Mouse (Mus musculus) ES-CJ7 (cell line): ENCODE data around the gene Plpp7.

Source experiments
- DNase-seq: peaks from one replicate; pipeline ENCODE4 v3.0.0; 2011; ENCODE audit warnings: low read depth, low spot score

The Plpp7 gene

GRCm38 (mm10) chr2:32102944-32103343 is 7.6 kb downstream of the Plpp7 start:
- DNase-seq: peak; percentile 33

GRCm38 (mm10) chr2:32103557-32103956 is 8.2 kb downstream of the Plpp7 start:
- DNase-seq: no peak

GRCm38 (mm10) chr2:32104122-32104521 is 8.8 kb downstream of the Plpp7 start:
- no peak for DNase-seq

DNA sequence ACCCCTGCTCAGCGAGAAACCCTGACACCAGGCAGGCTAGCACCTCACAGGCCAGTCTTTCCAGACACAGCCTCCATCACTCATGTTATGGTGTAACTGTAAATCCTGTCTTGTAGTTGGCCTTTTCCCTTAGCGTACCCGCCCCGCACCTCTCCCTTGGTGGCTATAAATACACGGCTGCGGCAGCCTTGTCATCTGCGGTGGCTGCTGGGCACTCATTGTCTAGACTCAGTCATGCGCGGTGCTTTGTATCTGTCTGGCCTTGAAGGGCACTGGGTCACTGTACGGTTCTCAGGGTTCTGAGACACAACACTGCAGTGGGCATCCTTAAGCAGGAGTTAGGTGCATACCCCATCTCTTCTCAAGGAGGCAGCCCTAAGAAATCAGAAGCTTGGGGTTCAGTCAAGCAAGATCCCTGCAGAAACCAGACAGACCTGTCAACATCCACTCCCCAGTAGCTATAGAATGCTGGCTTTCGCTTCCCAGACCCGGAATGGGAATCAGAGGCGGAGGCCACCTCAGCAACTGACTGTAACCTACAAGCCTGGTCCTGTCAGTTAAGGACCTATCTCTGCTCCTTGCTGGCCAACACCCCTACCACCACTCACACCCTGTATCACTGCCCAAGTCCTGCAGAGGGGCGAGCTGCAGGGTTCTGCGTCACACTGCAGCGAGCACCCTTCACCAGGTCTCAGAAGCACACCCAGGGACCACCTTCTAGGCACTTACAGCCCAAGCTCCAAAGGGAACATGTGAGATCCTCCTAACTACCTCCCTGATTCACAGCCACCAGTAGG is 10.0 kb downstream of the Plpp7 start:
- no peak for DNase-seq

DNA sequence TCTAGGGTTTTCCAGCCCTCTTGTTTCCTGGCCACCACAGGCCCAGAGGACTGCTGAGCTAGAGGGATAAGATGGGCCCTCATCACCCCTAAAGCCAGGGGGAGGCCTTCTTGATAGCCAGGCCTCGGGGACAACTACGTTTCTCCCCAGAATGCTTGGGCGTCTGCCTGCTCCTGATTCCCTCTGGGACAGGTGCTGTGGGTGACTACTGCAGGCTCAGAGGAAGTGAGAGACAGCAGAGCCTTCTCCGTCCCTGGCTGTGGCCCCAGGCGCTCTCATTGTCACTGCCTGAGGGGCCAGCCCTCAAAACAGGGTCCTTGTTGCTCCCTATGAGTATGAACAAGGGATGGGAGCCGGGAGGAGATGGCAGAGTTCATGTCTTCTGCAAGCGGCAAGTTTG is 10.6 kb downstream of the Plpp7 start:
- DNase-seq: no peak

- DNase-seq: no peak
Observed at GRCm38 (mm10) chr2:32111268-32111667, 15.9 kb downstream of the Plpp7 start.

GRCm38 (mm10) chr2:32112548-32112947 is 17.2 kb downstream of the Plpp7 start:
- no peak for DNase-seq

DNA sequence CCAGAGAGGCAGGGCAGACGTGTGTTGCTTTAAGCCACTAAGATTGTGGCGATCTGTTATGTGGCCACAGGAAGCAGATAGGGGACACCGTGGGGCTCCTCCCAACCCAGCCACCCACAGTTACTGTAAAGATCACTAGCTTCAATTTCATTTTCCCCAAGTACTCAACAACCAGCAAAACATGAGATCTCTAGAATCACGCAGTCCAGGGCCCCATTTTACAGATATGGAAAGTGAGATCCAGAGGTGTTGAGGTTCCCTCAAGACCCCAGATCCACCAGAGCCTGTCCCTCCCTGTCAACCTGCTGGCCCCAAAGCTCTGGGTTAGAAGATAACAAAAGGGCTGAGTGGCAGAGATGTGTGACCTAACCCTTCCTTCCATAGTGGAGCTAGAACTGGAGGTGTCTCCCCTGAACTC is 20.5 kb downstream of the Plpp7 start:
- DNase-seq: no peak

GRCm38 (mm10) chr2:32119802-32120750 is 24.7 kb downstream of the Plpp7 start:
- no peak for DNase-seq

GRCm38 (mm10) chr2:32121150-32121549 is 25.8 kb downstream of the Plpp7 start:
- no peak for DNase-seq

GRCm38 (mm10) chr2:32121785-32122184 is 26.5 kb downstream of the Plpp7 start:
- DNase-seq: no peak

DNA sequence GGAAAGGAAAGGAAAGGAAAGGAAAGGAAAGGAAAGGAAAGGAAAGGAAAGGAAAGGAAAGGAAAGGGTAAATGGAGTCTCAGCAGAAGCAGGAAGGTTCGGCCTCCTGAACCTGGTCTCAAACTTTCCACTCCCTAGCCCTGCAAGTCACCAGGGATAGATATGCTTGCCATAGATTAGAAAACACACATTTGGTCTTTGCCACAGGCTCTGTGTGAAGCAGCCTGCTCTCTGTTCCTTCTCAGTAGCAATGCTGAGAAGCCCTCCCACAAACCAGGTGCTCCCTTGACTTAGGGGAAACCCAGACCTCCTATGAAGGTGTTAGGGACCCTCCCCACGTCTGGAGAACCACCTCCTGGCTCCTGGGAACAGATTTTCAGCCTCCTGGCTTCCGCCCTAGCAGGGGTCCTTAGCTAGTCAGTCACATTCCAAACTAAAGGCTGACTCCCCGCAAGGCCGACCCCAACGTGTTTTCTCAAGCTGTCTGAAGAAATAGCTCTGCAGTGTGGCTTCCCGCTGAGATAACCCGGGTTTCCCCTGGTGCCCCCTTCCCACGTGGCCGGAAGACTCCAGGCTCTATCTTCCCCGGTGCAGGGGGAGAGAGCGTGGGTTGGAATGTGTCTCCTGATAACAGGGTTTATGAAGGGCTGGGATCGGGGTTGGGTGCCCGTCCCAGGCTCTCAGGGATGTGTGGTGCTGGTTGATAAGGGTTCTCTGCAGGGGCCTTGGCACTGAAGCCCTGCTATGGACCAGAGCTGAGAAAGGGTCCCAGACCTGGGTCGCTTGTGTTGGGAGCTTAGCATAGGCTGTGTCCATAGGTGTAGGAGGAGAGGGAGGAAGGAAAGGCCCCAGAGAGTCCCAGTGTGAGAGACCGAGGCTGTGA is 32.6 kb downstream of the Plpp7 start:
- DNase-seq: no peak

DNA sequence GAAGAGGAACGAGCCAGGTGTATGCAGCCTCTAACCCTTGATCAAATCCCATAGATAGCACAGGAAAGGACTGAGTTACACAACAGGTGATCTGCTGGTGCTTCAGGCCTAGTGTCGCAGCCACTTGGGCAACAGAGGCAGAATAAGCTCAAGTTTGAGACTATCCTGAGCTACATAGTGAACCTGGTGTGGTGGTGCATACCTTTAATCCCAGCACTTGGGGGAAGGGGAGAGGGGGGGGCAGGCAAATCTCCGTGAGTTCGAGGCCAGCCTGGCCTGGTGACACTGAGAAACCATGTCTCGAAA is 33.2 kb downstream of the Plpp7 start:
- DNase-seq: no peak

DNA sequence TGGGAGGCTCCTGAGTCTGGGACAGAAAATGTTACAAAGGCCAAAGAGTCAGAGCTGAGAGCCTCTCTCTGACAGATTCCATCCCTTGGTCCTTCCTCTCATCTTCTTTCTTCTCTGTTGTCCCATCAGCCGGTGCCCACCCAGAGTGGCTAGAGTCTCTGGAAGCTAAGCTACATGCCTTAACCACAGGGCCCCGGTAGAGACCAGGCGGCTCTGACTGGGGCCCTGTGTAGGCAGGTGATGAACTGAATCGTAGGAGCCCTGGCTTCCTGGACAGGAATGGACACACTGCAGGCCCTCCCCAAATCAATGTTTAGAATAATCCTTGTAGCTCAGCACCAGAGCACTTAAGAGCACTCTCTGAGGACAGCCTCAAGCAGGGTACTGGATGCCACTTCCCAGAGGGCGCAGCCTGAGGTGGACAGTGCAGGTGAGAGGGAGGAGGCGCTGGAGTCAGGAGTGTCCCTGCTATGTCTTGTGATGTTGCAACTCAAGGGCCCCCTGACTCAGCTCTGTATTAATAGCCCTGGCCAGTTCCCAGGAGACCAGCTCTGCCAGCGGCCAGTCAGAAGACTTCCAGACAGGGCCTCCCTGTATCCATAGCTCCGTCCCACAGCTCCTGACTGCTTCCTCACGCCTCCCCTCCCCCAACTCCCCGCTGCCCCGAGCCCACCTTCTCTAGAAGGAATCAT is 34.2 kb downstream of the Plpp7 start:
- DNase-seq: no peak

GRCm38 (mm10) chr2:32130435-32130834 is 35.1 kb downstream of the Plpp7 start:
- peak; percentile 68 for DNase-seq

DNA sequence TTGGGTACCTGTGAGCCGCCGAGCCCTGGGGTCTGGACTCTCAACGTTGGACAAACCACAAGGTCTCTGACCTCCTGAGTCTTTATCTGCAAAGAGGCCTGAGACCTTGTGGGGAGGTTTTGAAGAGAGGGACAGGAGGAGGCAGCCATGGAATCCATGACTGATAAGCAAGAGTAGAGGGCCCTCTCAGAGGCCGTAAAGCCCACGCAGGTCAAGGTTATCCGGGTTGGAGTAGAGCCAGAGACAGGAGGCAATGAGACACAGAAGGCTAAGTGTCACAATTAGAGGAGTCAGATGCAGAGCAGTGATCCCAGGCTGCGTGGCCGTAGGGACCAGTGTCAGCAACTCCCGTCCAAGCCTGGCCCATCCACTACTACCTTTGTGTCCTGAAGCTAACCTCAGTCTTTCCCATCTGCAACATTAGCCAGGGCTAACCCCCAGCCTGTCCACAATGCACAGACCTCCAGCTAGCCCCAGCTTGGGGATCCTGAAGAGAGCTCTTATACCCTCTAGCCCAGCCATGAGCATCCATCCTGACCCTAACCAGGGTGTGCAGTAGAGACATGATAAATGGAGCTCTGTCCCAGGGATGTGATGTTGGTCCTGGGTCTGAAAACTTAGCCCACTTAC is 36.0 kb downstream of the Plpp7 start:
- no peak for DNase-seq

DNA sequence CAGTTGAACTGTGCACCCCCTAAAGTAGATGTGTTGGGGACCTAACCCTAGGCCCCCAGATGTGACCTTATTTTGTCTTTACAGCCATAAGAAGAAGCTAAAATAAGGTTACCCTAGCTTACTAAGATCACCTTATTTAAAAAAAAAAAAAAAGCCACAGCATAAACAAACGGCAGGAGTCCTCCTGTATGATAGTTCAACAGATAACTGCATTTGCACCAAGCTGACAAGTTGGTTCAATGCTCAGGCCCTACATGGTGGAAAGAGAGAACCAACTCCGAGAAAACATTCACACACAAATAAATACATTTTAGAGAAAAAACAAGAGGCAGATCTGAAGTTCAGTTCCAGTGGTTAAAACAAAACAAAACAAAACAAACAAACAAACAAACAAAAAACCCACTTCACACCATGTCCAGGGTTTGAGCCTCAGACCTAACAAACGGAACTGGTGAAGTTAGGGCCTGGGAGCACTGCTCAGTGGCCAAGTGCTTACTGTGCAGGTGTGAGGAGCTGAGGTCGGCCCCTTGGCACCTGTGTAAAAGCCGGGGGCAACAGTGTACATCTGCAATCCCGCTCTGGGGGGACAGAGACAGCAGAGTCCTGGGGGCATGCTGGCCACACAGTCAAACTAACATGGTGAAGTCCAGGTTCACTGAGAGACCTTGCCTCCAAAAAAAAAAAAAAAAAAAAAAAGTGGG is 36.7 kb downstream of the Plpp7 start:
- no peak for DNase-seq

- DNase-seq: peak; percentile 98
Observed at GRCm38 (mm10) chr2:32132567-32132992, 37.3 kb downstream of the Plpp7 start.

DNA sequence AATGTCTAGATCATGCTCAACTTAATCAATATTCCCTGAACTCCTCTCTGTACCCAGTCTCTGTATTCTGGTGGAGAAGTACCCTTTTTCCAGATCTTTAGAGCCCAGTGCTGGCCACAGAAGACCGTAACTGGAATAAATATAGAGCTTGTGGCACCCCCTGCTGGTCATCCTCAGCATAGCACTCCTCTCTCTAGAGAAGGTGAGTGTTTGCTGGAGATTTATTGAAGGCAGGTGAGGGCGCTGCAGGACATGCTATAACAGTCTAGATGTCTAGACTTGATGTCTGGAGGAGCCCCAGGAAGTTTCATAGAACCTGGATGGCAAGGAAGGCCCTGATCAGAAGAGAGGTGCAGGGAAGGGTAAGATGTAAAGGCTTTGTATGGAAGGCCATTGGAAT is 38.7 kb downstream of the Plpp7 start:
- DNase-seq: peak; percentile 94

GRCm38 (mm10) chr2:32137667-32138266 is 42.4 kb downstream of the Plpp7 start:
- DNase-seq: peak; percentile 99
